17 mouse cellular contexts compared by ENCODE assay signal in the genomic region with DNA sequence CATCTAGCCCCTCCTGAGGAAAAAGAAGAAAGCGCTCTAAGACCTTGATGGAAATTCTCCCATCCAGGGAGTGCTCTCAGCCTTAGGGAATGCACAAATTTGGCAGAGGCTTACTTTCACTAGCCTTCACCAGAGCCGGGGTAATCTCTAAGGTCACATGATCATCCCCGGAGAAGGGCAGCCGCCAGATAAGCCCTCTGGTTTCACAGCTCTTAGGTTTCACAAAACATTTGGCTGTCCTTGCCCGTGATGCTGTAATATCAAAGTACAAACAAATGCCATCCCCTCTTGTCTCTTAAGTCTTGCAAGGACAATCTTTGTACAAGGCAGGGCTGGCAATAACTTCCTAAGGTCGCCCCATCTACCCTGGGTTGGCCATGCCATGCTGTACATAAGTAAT.
DNase-seq lines count a peak whose midpoint lies in the region; ATAC-seq and TF ChIP-seq lines count a peak whose summit lies in the region.
"Had no signal": no experiment of that assay in that cellular context is flagged by ENCODE, and none has a peak within 500 bp of the region (broad histone marks: within the 10 kb centered on the region; RNA-seq: fewer than 3 reads in every experiment).

No protein-coding gene starts in this region.

- peak; percentile 59; the same call in 1 of the 2 replicates for TF ChIP-seq EP300 in heart, adult 2 months (IDR thresholded peaks at IDR 0.05; ENCODE audit: insufficient read depth, low read depth, low read length)

- no peak for TF ChIP-seq CTCF in heart, adult 2 months (IDR thresholded peaks at IDR 0.05)

- no peaks in the 10 kb centered on the region for H3K79me2 ChIP-seq in heart, adult 2 months (replicated peaks; ENCODE audit: control insufficient read depth, insufficient read depth, low read length)

- H3K9me3 ChIP-seq in limb, embryonic 14.5 days (ENCODE audit: control insufficient read depth, low read length): no peaks in the 10 kb centered on the region
- no peaks in the 10 kb centered on the region for H3K9me3 ChIP-seq in limb, embryonic 10.5 days (replicated peaks)
- no peaks in the 10 kb centered on the region for H3K9me3 ChIP-seq in forebrain, embryonic 10.5 days
- H3K9me3 ChIP-seq: embryonic facial prominence, embryonic 15.5 days; midbrain, embryonic 12.5 days; neural tube, embryonic 13.5 days had no signal

- no peak for TF ChIP-seq POLR2A in limb, embryonic 14.5 days (IDR thresholded peaks at IDR 0.05; ENCODE audit: borderline replicate concordance, extremely low read depth, insufficient read depth, insufficient read length)
- no peak for TF ChIP-seq POLR2A in heart, adult 2 months (IDR thresholded peaks at IDR 0.05; ENCODE audit: insufficient read depth, low read depth, low read length)

- peak; percentile 15 for DNase-seq in limb, embryonic 14.5 days (ENCODE audit: low spot score)
- DNase-seq in limb, embryonic 10.5 days (ENCODE audit: low spot score): no peak
- peak; percentile 88 for DNase-seq in adrenal gland, adult 8-10 months
- peak; percentile 28 to 66 for DNase-seq in heart, adult 2 months
- DNase-seq in heart, postnatal 14 days: peak; percentile 26 to 33
- no peak for DNase-seq in forebrain, embryonic 10.5 days (ENCODE audit: extremely low spot score, low spot score)
- DNase-seq in cerebellum, adult 9-11 months: no peak
- no peak for DNase-seq in MN1 (ENCODE audit: low spot score)
- DNase-seq: cerebellum, postnatal 10 days; forebrain, postnatal 0 days; kidney, adult 11 months; right cerebral cortex, postnatal 4 days had no signal

- H3K9ac ChIP-seq in limb, embryonic 14.5 days (ENCODE audit: low read depth, low read length, severe bottlenecking): no peak overlapping the region
- H3K9ac ChIP-seq in heart, adult 2 months (ENCODE audit: low read depth, low read length): no peak overlapping the region
- H3K9ac ChIP-seq: embryonic facial prominence, embryonic 15.5 days; forebrain, postnatal 0 days; midbrain, embryonic 12.5 days; neural tube, embryonic 13.5 days had no signal

- intact Hi-C loops in heart, adult 2 months (cut with DNase I): loop anchor here (5.0 kb wide), 1 partner anchor 107 kb away; no protein-coding TSS in a partner anchor
- intact Hi-C loops in heart, postnatal 14 days (cut with DNase I): no loop called here

- no peak overlapping the region for H3K4me3 ChIP-seq in limb, embryonic 14.5 days (replicated peaks; ENCODE audit: low read length)
- no peak overlapping the region for H3K4me3 ChIP-seq in limb, embryonic 10.5 days
- H3K4me3 ChIP-seq in heart, adult 2 months: no peak overlapping the region
- H3K4me3 ChIP-seq in forebrain, embryonic 10.5 days: no peak overlapping the region
- H3K4me3 ChIP-seq: embryonic facial prominence, embryonic 15.5 days; midbrain, embryonic 12.5 days; neural tube, embryonic 13.5 days had no signal

- peaks cover 5% of the 10 kb centered on the region; the same call in 1 of the 2 replicates for H3K4me1 ChIP-seq in limb, embryonic 14.5 days (ENCODE audit: control insufficient read depth, insufficient read depth, low read length)
- peaks cover 10% of the 10 kb centered on the region for H3K4me1 ChIP-seq in limb, embryonic 10.5 days
- peaks cover 6% of the 10 kb centered on the region for H3K4me1 ChIP-seq in heart, adult 2 months (ENCODE audit: control insufficient read depth, insufficient read depth, low read length)
- H3K4me1 ChIP-seq in forebrain, embryonic 10.5 days: peaks cover 24% of the 10 kb centered on the region

- no peak overlapping the region for H3K27ac ChIP-seq in limb, embryonic 14.5 days (replicated peaks; ENCODE audit: low read depth, low read length)
- H3K27ac ChIP-seq in limb, embryonic 10.5 days: no peak overlapping the region
- peak overlapping the region; percentile 45 for H3K27ac ChIP-seq in heart, adult 2 months
- H3K27ac ChIP-seq in forebrain, embryonic 10.5 days: no peak overlapping the region
- H3K27ac ChIP-seq: midbrain, embryonic 12.5 days; neural tube, embryonic 13.5 days had no signal

- peak; percentile 32; the same call in 1 of the 2 replicates for ATAC-seq in limb, embryonic 14.5 days (ENCODE audit: low FRiP score, low read depth)
- ATAC-seq: CD4-positive, CD25-positive, alpha-beta regulatory T cell, adult 4 months; forebrain, postnatal 0 days; Patski had no signal

- 45% methylated on average over 6 of the region's 6 CpGs for WGBS in limb, embryonic 14.5 days
- WGBS in limb, embryonic 10.5 days: 49% methylated on average over 6 of the region's 6 CpGs
- 10% methylated on average over 6 of the region's 6 CpGs for WGBS in heart, adult 2 months
- 50% methylated on average over 6 of the region's 6 CpGs for WGBS in forebrain, embryonic 10.5 days

- no peak overlapping the region for H3K4me2 ChIP-seq in limb, embryonic 14.5 days (replicated peaks; ENCODE audit: low read depth, low read length, severe bottlenecking)
- H3K4me2 ChIP-seq: embryonic facial prominence, embryonic 15.5 days; midbrain, embryonic 12.5 days; neural tube, embryonic 13.5 days had no signal

- H3K36me3 ChIP-seq in limb, embryonic 14.5 days (ENCODE audit: control insufficient read depth, insufficient read depth, low read length): no peaks in the 10 kb centered on the region
- H3K36me3 ChIP-seq in limb, embryonic 10.5 days: no peaks in the 10 kb centered on the region
- H3K36me3 ChIP-seq in heart, adult 2 months (ENCODE audit: control insufficient read depth, insufficient read depth, low read length): no peaks in the 10 kb centered on the region
- H3K36me3 ChIP-seq in forebrain, embryonic 10.5 days (replicated peaks): no peaks in the 10 kb centered on the region
- H3K36me3 ChIP-seq: embryonic facial prominence, embryonic 15.5 days; midbrain, embryonic 12.5 days; neural tube, embryonic 13.5 days had no signal

- no peaks in the 10 kb centered on the region for H3K27me3 ChIP-seq in limb, embryonic 14.5 days (ENCODE audit: control insufficient read depth, insufficient read depth, low read length)
- peaks cover 17% of the 10 kb centered on the region for H3K27me3 ChIP-seq in limb, embryonic 10.5 days (ENCODE audit: low read depth, poor library complexity, severe bottlenecking)
- H3K27me3 ChIP-seq in heart, adult 2 months (ENCODE audit: control insufficient read depth, insufficient read depth, low read length): no peaks in the 10 kb centered on the region
- H3K27me3 ChIP-seq in forebrain, embryonic 10.5 days (ENCODE audit: poor library complexity, severe bottlenecking): peaks cover 33% of the 10 kb centered on the region
- H3K27me3 ChIP-seq: embryonic facial prominence, embryonic 15.5 days had no signal

Comparison
In these comparisons a context has a peak if more than half of its experiments do, and no peak if none do; other contexts are left out.
1. DNase-seq: peak in limb, embryonic 14.5 days (single experiment), adrenal gland, adult 8-10 months (single experiment), heart, adult 2 months (2 of 2) and heart, postnatal 14 days (2 of 2); none in limb, embryonic 10.5 days (single experiment), forebrain, embryonic 10.5 days (single experiment), cerebellum, adult 9-11 months (single experiment) and MN1 (single experiment).